Mouse (Mus musculus): Measurements from ENCODE around the gene Ppp1r12a. TPM values are rescaled to one million over a fixed set of nuclear protein-coding genes. Genes with fewer than 3 reads are reported as not detected.

Gene Ppp1r12a
- total RNA-seq, 2 experiments from 2014 or later: 70.0 to 157 TPM

GRCm38 (mm10) chr10:108328356-108328755 is 166.4 kb downstream of the Ppp1r12a start:
- no peak for ATAC-seq (replicated peaks; ENCODE audit: low FRiP score, poor library complexity, severe bottlenecking)

GRCm38 (mm10) chr10:108328983-108329382 is 167.0 kb downstream of the Ppp1r12a start:
- ATAC-seq (replicated peaks; ENCODE audit: low FRiP score, poor library complexity, severe bottlenecking): no peak

GRCm38 (mm10) chr10:108329771-108330170 is 167.8 kb downstream of the Ppp1r12a start:
- ATAC-seq (replicated peaks; ENCODE audit: low FRiP score, poor library complexity, severe bottlenecking): no peak

GRCm38 (mm10) chr10:108330964-108331363 is 169.0 kb downstream of the Ppp1r12a start:
- ATAC-seq (replicated peaks; ENCODE audit: low FRiP score, poor library complexity, severe bottlenecking): no peak

- no peak for ATAC-seq (replicated peaks; ENCODE audit: low FRiP score, poor library complexity, severe bottlenecking)
Observed at GRCm38 (mm10) chr10:108331784-108332561, 170.0 kb downstream of the Ppp1r12a start, which contains the start of gene Pawr. Gene Pawr, plus strand, starts transcription at chr10:108332121.

- no peak for ATAC-seq (replicated peaks; ENCODE audit: low FRiP score, poor library complexity, severe bottlenecking)
Observed at GRCm38 (mm10) chr10:108332571-108333541, 170.9 kb downstream of the Ppp1r12a start.

GRCm38 (mm10) chr10:108333642-108334041 is 171.6 kb downstream of the Ppp1r12a start:
- ATAC-seq (replicated peaks; ENCODE audit: low FRiP score, poor library complexity, severe bottlenecking): no peak

Other genes with a start within 250 kb of the Ppp1r12a start
- not detected in 2 replicates for gene Pawr, start 169.9 kb downstream of the Ppp1r12a start, total RNA-seq (2015; ENCODE audit: low replicate concordance)
- 0.77 TPM in 1 of 2 replicates, not detected in the other for gene Pawr, start 169.9 kb downstream of the Ppp1r12a start, total RNA-seq (2017; ENCODE audit: low replicate concordance)